Mouse (Mus musculus): ENCODE measurements at regions not wholly inside any gene's neighbourhood (a gene's known extent, or its start where the extent isn't known, plus 50 kb on each side); places are given as distances from the start of the nearest gene placed in this dataset.

DNA sequence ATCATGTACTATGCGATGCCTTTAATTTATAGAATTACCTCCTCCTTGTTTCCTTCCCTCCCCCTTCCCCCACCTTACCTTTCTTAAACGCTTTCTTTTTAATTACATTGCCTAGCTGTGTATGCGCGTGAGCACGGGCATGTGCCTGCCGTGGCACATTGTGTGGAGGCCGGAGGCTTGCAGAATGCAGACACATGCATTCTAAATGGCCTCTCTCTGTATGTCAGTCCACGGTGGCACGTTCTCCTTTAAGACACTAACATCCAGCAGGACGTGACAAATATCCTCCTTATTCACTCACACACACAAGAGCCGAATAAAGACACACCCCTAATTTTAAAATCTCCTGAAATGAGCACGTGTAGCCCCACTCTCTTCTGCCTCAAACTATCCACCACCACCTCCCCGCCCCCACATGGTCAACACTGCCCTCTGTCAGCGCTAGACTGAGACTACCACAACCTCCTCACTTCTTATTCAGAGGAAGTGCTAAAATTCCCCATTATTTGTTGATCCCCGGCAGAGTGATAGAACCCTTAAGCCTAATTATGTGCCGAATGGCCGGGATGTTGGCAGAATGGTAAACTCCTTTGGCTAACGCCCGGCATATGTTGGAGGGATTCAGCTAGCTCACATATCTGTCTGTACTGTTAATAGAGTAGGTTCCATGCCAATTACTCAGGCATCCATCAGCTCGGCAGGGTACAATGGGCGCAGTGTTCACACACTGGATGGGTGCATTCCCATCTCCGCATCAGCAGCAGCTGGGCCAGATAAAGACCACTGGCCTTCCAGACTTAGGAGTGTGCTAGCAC is 70.5 kb upstream of the Zfp217 start:
- peak; percentile 90 for DNase-seq

DNA sequence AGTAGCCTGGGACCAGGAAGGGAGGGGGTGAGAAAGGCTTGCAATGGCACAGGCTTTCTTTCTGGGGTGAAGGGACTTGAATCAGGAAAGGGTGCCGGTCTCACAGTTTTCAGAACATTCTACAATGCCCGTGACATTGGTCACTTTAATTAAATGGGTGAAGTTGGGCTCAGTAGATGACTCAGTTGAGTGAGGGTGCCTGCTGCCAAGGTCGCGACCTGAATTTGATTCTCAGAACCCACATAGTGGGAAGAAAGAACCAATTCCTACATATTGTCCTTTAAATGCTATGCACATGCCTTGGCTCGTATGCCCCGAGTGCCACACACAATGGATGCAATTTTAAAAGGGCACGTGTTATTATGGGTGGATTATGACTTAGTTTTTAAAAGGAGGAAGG is 68.4 kb upstream of the Zfp217 start:
- no peak for DNase-seq

DNA sequence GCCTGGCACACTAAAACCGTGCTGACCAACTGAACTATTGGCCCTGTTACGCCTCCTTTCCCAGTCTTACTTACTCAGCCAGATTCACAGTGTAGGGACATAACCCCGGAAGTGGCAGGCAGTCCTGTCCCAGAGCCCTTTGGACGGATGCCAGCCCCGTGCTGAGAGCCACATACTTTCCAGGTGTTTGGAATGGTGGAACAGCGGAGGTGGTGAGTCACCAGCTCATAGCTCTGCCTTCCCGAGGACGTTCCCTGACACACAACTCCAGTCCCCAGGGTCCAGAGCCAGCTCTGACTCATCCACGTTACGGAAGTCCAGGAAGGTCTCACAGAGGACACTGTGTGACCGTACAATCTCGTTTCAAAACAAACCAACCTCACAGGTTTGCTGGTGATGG is 61.2 kb upstream of the Zfp217 start:
- DNase-seq: peak; percentile 82

DNA sequence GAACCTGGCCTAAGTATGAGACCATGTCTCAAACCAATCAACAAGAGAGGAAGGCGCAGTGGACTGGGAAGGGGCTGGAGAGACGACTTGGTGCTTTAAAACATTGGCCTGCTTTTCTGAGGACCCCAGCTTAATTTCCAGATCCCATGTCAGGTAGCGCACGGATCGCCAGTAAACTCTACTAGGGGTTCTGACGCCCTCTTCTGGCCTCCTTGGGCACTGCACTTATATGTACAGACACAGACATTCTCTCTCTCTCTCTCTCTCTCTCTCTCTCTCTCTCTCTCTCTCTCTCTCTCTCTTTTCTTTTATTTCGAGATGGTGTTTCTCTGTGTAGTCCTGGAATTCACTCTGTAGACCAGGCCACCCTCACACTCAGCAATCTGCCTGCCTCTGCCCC is 60.0 kb upstream of the Zfp217 start:
- no peak for DNase-seq

DNA sequence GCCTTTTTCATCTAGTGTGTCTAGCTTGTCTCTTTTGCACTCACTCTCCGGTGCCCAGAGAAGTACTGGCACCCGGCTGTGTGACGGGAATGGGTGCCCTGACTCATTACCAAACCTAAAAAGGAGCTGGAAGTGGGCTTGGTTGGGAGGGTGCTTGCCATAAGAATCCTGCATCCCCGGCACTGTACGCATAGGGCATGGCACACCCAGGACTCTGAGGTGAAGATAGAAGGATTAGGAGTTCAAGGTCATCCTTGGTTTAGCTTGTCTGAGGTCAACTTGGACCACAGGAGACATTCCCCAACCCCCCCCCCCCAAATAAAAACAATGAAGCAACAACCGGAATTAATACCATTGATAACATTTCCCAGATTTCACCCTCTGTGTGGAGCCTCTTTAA is 59.5 kb upstream of the Zfp217 start:
- no peak for DNase-seq

DNA sequence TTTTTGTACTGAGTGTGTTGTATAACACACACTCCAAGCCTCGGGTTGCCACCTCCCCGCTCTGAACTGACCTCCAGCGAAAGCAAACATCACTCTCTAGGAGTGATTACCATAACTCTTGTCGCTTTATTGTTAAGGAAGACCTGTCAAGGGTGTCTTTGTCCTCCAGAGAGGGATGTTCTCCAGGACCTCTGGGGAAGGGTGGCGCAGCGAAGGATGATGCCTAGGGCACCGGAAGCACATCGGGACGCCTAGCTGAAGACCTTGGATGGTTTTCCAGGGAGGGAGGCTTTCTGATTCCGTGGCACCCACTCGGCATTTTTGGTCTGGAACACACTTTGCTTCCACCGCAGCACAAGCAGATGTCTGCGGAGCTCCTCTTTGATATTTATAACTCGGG is 59.0 kb upstream of the Zfp217 start:
- no peak for DNase-seq

DNA sequence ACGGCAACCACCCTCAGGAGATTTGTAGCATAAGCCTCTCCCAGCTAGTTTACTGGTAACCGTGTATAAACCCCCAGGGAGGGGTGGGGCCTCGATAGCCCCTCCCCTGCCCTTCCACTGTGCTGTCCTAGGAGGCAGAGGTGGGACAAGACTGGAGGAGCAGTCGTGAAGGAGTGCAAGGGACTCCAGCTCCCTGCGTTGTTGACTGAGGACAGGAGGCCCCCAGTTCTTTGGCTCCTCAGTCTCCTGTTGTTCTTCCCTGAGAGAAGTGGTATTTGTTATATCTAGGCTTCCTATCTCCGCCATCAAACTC is 58.5 kb upstream of the Zfp217 start:
- peak; percentile 64 for DNase-seq

DNA sequence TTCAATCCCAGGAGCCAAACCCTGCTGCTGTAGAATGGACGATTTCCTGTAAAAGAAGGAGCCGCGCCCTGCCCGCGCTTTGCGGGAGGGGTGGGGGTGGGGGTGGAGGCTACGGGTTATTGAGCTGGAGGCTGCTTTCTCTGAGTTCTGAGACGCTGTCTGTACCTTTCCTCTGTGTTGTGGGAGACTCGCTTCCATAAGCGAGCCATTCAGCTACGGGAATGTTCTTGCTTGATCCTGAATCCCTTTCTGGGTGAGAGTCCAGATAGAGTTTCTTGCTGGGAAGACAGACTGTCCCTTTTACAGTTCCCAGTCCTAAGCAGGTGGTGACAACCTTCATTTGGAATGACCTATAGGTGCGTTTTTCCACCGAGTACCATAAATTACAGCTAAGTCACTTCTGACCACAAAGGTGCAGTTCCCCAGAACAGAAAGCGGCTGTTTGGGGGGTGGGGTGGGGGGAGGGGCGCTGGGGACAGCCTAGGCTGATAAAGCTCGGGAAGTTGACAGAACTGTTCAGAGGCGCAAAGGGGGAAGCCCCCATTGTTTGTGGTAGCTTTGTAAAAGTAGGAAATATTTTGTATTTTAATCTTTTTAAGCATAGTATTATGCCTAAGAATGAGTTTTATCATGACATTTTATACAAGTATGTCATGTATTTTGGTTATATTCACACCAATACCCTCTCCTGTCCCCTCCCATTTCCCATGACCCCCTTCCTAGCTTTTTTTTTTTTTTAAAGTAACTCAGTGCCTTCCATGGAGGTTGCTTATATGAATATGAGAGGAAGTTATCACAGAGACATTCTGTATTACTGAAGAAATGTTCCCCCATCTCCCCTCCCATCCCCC is 57.9 kb upstream of the Zfp217 start:
- DNase-seq: peak; percentile 64

DNA sequence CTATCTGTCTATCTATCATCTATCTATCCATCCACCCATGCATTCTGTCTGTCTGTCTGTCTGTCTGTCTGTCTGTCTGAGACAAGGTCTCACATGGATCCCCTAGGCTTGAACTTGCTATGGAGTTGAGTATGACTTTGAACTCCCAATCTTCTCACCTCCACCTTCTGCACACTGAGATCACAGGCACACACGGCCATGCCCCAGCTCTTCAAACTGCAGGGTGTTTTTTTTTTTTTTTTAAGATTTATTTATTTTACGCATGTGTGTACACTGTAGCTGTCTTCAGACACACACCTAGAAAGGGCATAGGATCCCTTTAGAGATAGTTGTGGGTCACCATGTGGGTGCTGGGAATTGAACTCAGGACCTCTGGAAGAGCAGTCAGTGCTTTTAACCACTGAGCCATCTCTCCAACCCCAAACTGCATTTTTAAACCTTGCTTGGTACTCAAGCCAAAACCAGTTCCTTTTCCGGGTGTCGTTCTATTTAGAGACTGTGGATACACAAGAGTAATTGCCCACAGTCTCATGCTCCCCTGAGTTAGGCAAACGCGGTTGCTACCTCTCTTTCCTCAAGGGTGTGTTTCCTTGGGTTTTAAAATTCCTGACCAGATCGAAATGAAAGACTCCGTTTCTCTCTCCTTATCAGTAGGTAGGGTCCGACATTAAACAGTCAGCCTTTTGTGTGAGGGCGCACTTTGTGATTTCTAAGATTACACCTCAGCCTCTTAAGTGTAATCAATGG is 57.0 kb upstream of the Zfp217 start:
- no peak for DNase-seq

DNA sequence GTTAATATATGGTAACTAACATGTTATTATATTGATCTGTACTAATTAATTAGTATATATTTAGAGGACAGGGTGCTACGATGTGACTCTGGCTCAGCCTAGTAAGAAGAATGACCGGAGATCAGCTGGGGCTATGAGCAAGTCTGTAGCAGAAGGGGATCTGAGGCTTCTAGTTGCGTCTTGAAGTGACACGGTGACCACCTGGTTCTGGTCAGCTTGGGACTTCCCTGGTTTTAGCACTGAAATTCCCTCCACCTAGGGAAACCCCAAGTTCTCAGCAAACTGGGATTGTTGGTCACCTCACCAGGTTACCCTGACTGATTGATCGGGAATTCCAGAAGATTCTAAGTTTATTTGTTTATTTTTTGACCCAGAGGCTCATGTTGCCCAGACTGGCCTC is 55.6 kb upstream of the Zfp217 start:
- DNase-seq: no peak

DNA sequence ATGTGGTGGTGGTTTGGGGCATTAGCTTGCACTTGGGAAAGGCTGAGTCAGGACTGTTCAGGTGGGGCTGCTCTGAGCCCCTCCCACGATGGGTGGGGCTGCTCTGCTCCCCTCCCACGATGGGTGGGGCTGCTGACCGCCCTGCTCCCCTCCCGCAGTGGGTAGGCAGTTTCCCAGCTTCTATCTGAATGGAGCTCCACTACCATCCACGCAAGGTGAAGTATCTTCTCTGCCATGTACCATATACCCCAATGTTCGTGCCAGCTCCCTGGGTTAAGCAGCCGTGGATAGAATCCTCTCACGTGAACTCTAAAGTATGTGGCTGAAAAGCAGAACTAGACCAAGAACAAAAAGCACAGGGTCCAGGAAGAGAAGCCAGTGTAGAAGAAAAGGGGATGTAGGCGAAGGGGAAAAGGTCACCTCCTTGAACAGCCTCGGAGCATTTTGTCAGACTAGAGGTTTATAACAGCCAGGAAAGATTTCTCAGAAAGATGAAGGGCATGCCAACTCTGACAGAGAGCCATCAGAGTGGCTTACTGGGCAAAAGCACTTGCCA is 54.0 kb upstream of the Zfp217 start:
- no peak for DNase-seq

Data from lung, postnatal 10 days (tissue).